Mouse (Mus musculus) embryonic facial prominence, embryonic 15.5 days (tissue): Measurements from ENCODE around the gene Abcg3. TPM values are rescaled to one million over a fixed set of nuclear protein-coding genes. Genes with fewer than 3 reads are reported as not detected.
"Not testable (repeated sequence)": the region's sequence is repeated elsewhere in the genome, so short reads cannot be mapped to it uniquely, and the experiment has no call there.

ENCODE experiments used
- ATAC-seq: fragments of 200-750 bp; cut with Nextera tagmentation; 2 replicates; pipeline ENCODE4 v1.8.0; 2017; ENCODE audit warnings: low read depth, moderate TSS enrichment; ENCODE audit not compliant: insufficient number of reproducible peaks, low FRiP score, low TSS enrichment
- H3K27ac ChIP-seq: fragments of 300-500 bp; sonication (generic); replicated peaks from 2 replicates; pipeline ENCODE4 v1.5.1; 2015; ENCODE audit warnings: mild to moderate bottlenecking, inconsistent platforms
- H3K27me3 ChIP-seq: fragments of 300-500 bp; sonication (generic); 2 replicates; pipeline ENCODE4 v1.6.1; 2015; ENCODE audit warnings: inconsistent platforms
- H3K36me3 ChIP-seq: fragments of 300-500 bp; sonication (generic); 2 replicates; pipeline ENCODE4 v1.6.1; 2015; ENCODE audit warnings: mild to moderate bottlenecking, inconsistent platforms
- H3K4me1 ChIP-seq: fragments of 300-500 bp; sonication (generic); 2 replicates; pipeline ENCODE4 v1.6.1; 2015; ENCODE audit warnings: inconsistent platforms
- H3K4me2 ChIP-seq: fragments of 300-500 bp; sonication (generic); replicated peaks from 2 replicates; pipeline ENCODE4 v1.6.1; 2015; ENCODE audit warnings: mild to moderate bottlenecking, inconsistent platforms
- H3K4me3 ChIP-seq: fragments of 300-500 bp; sonication (generic); replicated peaks from 2 replicates; pipeline ENCODE4 v1.5.1; 2015; ENCODE audit warnings: mild to moderate bottlenecking, inconsistent platforms
- H3K9ac ChIP-seq: fragments of 300-500 bp; sonication (generic); 2 replicates; pipeline ENCODE4 v1.6.1; 2015; ENCODE audit warnings: inconsistent platforms
- H3K9me3 ChIP-seq: fragments of 300-500 bp; sonication (generic); replicated peaks from 2 replicates; pipeline ENCODE4 v1.6.1; 2016; ENCODE audit warnings: inconsistent platforms
- WGBS: fragments of 180-500 bp; shearing (Covaris S2); methylation state at CpG from one replicate; pipeline ENCODE4 v1.1.7; 2015; 5-methylcytosine and 5-hydroxymethylcytosine counted together
- polyA plus RNA-seq: library from polyadenylated mRNA; unstranded; fragments of >200 nt; fragmentation: Nextera tagmentation; extraction: Ambion mirVana; gene quantifications from 2 replicates; pipeline ENCODE4 v1.2.1, GENCODE M21; 2015

Abcg3 gene
- polyA plus RNA-seq, 1 experiment from 2014 or later: 1.2 TPM

DNA sequence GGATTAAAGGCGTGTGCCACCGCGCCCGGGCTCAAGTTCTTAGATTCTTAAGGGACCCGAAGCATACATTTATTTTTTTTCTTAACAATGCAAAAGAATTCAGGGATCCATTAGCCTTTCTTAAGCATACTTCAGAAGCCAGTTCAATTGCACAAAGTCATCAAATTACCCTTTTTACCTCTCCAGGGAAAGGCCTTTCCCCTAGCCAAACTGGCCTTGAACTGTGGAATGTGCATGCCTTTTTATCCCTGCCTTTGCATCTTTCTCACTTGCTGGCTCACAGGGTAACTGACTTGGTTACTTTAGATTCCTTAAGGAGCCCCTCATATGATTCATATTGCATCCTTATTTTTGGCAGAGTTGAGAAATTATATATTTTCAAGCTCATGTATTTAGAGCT is 76.0 kb downstream of the Abcg3 start:
- not testable (repeated sequence) for H3K27ac ChIP-seq, H3K36me3 ChIP-seq, ATAC-seq, H3K9ac ChIP-seq, H3K4me1 ChIP-seq, H3K27me3 ChIP-seq, H3K9me3 ChIP-seq, H3K4me3 ChIP-seq, H3K4me2 ChIP-seq
- WGBS: 75% methylated on average over 5 of the region's 5 CpGs

Other genes starting within 250 kb of the Abcg3 start
- gene Zfp951, start 122.6 kb downstream of the Abcg3 start, polyA plus RNA-seq: 2.4 and 3.2 TPM in 2 replicates
- gene Gbp9, start 156.8 kb upstream of the Abcg3 start, polyA plus RNA-seq: 2.3 and 2.8 TPM in 2 replicates
- 0.55 and 1.0 TPM in 2 replicates for gene Gbp8, start 156.8 kb upstream of the Abcg3 start, polyA plus RNA-seq
- 0.69 and 0.77 TPM in 2 replicates for gene Gbp4, start 156.9 kb upstream of the Abcg3 start, polyA plus RNA-seq